Mouse (Mus musculus) heart, adult 2 months (tissue): ENCODE results near the gene Dpysl5. TPM values are rescaled to one million over a fixed set of nuclear protein-coding genes. Genes with fewer than 3 reads are reported as not detected.

ENCODE experiments used
- DNase-seq, 2 experiments: peaks; one replicate each; pipeline ENCODE4 v3.0.0; 2021
- H3K27ac ChIP-seq: fragments of 200-600 bp; 2 replicates; pipeline ENCODE4 v1.8.1; 2022
- H3K27me3 ChIP-seq: fragments of 200-500 bp; 2 replicates; pipeline ENCODE4 v1.6.1; 2012; ENCODE audit warnings: mild to moderate bottlenecking, low read length, inconsistent platforms, mixed read lengths; ENCODE audit not compliant: control insufficient read depth, insufficient read depth
- H3K36me3 ChIP-seq: fragments of 200-500 bp; 2 replicates; pipeline ENCODE4 v1.6.1; 2012; ENCODE audit warnings: low read length, inconsistent platforms; ENCODE audit not compliant: control insufficient read depth, insufficient read depth
- H3K4me1 ChIP-seq: fragments of 200-500 bp; 2 replicates; pipeline ENCODE4 v1.6.1; 2011; ENCODE audit warnings: low read length; ENCODE audit not compliant: control insufficient read depth, insufficient read depth
- H3K4me3 ChIP-seq: fragments of 200-600 bp; 2 replicates; pipeline ENCODE4 v1.8.1; 2022
- H3K79me2 ChIP-seq: fragments of 200-500 bp; replicated peaks from 2 replicates; pipeline ENCODE4 v1.6.1; 2012; ENCODE audit warnings: mild to moderate bottlenecking, inconsistent platforms, low read length, moderate library complexity, mixed read lengths; ENCODE audit not compliant: control insufficient read depth, insufficient read depth
- H3K9ac ChIP-seq: fragments of 200-500 bp; 2 replicates; pipeline ENCODE4 v1.6.1; 2012; ENCODE audit warnings: low read depth, mild to moderate bottlenecking, control low read depth, inconsistent platforms, low read length, mixed read lengths
- CTCF ChIP-seq: fragments of 200-600 bp; IDR thresholded peaks from 2 replicates; pipeline ENCODE4 v1.8.1; 2022; ENCODE audit warnings: antibody characterized with exemption, mild to moderate bottlenecking, moderate library complexity
- EP300 ChIP-seq: fragments of 200-500 bp; IDR thresholded peaks from 2 replicates; pipeline ENCODE4 v1.6.1; 2011; ENCODE audit warnings: low read depth, low read length, control low read depth; ENCODE audit not compliant: insufficient read depth
- POLR2A ChIP-seq: fragments of 200-500 bp; IDR thresholded peaks from 2 replicates; pipeline ENCODE4 v1.6.1; 2011; ENCODE audit warnings: mild to moderate bottlenecking, low read depth, low read length, control low read depth; ENCODE audit not compliant: insufficient read depth
- WGBS: fragments of 180-500 bp; shearing (Covaris S2); methylation state at CpG from one replicate; pipeline ENCODE4 v1.1.7; 2018; 5-methylcytosine and 5-hydroxymethylcytosine counted together
- intact Hi-C: fragments of 180-260 bp; cut with DNase I; formaldehyde crosslinking; loops from one replicate; pipeline ENCODE4 v1.15.1; 2025
- polyA plus RNA-seq: library from polyadenylated mRNA; depleted of rRNA; stranded (reverse); fragments of >200 nt; gene quantifications from 2 replicates; pipeline ENCODE4 v1.2.3, GENCODE M21; 2012
- total RNA-seq, 2 experiments: library from RNA; stranded (reverse); gene quantifications; 2 replicates each; pipeline ENCODE4 v1.2.3; 2021

Gene Dpysl5
- total and polyA plus RNA-seq, 3 experiments, result 0.61 to 1.3 (median 0.82) TPM

GRCm38 (mm10) chr5:30765596-30766370, 54.4 kb downstream of the Dpysl5 start:
- WGBS, result 64% methylated on average over 12 of the region's 12 CpGs
- Histone ChIP-seq H3K4me3 (no peak overlapping the region), H3K4me1 (peaks cover 4% of the 10 kb centered on the region), H3K36me3 (no peaks in the 10 kb centered on the region), H3K27me3 (no peaks in the 10 kb centered on the region), H3K79me2 (no peaks in the 10 kb centered on the region), H3K27ac (no peak overlapping the region), H3K9ac (no peak overlapping the region)
- no peak for DNase-seq
- intact Hi-C loops, result no loop called here
- no peak for TF ChIP-seq CTCF
- no peak for TF ChIP-seq POLR2A
- TF ChIP-seq EP300, result no peak

DNA sequence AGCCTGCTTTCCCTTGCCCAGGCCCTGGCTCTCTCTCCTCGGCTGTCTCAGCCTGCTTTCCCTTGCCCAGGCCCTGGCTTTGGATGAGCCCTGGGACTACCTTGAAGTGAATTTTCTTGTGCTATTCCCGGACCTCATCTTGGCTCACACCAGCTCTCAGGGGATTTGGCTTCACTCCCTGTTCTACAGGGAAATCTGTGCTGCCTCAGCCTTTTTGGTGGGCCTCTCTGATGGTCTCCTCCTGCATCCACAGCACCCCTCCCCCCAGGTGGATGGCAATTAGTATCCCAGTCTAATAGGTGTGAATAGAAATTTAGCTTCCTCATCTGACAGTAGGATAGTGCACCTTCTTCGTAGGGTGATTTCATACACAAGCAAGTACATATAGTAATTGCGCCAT, 56.7 kb downstream of the Dpysl5 start:
- Histone ChIP-seq H3K27me3 (no peaks in the 10 kb centered on the region), H3K4me1 (peaks cover 4% of the 10 kb centered on the region), H3K9ac (no peak overlapping the region), H3K27ac (no peak overlapping the region), H3K79me2 (no peaks in the 10 kb centered on the region), H3K36me3 (no peaks in the 10 kb centered on the region), H3K4me3 (no peak overlapping the region)
- TF ChIP-seq CTCF (no peak), EP300 (no peak), POLR2A (no peak)
- no peak for DNase-seq
- WGBS, result 44% methylated on average over 4 of the region's 4 CpGs
- intact Hi-C loops, result no loop called here

DNA sequence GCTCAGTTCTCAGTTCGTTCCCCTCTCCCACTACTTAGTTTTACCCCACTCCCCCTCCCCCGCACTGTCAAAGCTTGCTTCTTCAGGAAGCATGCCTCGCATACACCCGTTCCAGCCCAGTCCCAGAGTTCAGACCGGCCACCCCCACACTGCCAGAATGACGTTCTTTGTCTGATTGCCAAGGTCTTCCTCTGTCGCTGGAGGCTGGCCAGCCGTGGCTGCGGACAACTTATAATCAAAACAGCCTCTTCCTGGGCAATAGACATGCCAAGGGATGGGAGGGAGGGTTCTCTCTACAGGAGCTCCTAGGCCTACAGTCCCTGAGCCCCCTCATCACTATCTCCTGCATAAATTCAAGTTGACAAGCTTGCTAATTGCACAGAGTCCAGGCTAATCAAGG, 57.2 kb downstream of the Dpysl5 start:
- no peaks in the 10 kb centered on the region for H3K36me3 ChIP-seq
- no peaks in the 10 kb centered on the region for H3K27me3 ChIP-seq
- no peaks in the 10 kb centered on the region for H3K79me2 ChIP-seq
- no peak overlapping the region for H3K9ac ChIP-seq
- DNase-seq, result peak; percentile 46 to 57
- intact Hi-C loops, result no loop called here
- WGBS, result 7% methylated on average over 9 of the region's 9 CpGs
- H3K27ac ChIP-seq, result no peak overlapping the region
- peaks cover 4% of the 10 kb centered on the region for H3K4me1 ChIP-seq
- TF ChIP-seq POLR2A, result no peak
- TF ChIP-seq EP300, result no peak
- no peak for TF ChIP-seq CTCF
- no peak overlapping the region for H3K4me3 ChIP-seq

DNA sequence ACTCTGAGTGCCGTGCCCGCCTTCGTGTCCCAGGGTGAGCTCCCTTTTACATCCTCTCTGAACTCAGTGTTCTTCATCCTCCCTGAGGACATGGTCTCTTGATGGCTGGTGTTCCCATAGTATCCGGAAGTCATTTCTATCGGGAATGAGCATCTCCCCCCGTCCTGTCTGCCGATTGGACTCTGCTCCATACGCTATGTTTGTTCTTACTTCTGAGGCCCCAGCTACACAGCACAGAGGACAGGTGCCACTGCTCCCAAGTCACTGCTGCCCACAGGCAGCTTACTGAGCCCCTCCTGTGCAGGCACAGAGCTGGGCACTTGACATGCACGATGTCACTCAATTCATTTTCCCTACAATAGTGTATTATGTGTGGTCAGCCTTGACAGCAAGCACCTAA, 57.7 kb downstream of the Dpysl5 start:
- H3K4me1 ChIP-seq, result peaks cover 4% of the 10 kb centered on the region
- intact Hi-C loops, result no loop called here
- no peak for TF ChIP-seq CTCF
- TF ChIP-seq POLR2A, result no peak
- TF ChIP-seq EP300, result no peak

DNA sequence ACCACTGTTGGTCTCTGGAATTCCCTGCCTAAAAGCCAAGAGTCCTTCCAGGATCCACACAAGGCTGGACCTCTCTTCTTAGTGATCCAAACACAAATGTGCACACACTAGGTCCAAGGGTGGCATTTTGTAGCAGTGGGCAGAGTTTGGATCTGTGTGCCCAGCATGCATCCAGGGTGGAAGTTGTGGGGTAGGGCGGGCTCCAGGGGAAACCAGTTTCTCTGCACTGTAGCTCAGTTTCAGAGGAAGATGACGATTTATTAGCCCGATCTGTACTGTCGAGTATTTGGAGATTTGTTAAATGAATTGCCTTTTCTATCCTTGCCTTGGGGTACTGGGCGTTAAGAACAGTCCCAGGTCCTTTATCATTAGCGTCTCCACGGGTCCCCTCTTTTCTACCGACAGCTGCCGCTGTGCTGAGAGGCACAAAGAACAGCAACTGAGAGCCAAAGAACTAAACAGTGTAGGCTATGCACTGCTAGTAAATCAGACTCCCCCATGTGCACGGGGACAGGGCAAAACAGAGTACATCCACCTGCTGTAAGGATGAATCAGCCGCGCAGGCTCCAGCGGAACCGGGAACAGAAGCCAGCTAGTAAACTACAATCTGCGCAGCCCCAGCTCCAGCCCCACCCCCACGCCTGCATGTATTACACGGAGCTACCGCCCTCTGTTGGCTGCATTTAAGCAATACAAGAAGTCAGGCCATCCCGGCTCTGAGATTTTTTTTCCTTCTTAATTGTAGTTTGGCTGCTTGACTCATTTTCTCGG, 63.4 kb downstream of the Dpysl5 start:
- Histone ChIP-seq H3K79me2 (no peaks in the 10 kb centered on the region), H3K4me1 (no peaks in the 10 kb centered on the region; the same call in 1 of the 2 replicates), H3K27ac (no peak overlapping the region), H3K9ac (0 out of 2 replicates have a peak overlapping the region, but pooled peaks have one; percentile 13), H3K4me3 (peak overlapping the region; percentile 22; the same call in 1 of the 2 replicates), H3K27me3 (no peaks in the 10 kb centered on the region), H3K36me3 (no peaks in the 10 kb centered on the region)
- peak; percentile 89 for TF ChIP-seq CTCF
- TF ChIP-seq POLR2A, result no peak
- peak; percentile 66; the same call in 1 of the 2 replicates for TF ChIP-seq EP300
- WGBS, result 12% methylated on average over 20 of the region's 20 CpGs
- peak; percentile 84 to 85 for DNase-seq
- intact Hi-C loops, result loop anchor here (1.0 kb wide), 1 partner anchor 65 kb away; no protein-coding TSS in a partner anchor

More for the DNA sequence above, 57.7 kb downstream of the Dpysl5 start:
- Histone ChIP-seq H3K36me3 (no peaks in the 10 kb centered on the region), H3K27ac (no peak overlapping the region), H3K79me2 (no peaks in the 10 kb centered on the region), H3K9ac (no peak overlapping the region), H3K4me3 (no peak overlapping the region), H3K27me3 (no peaks in the 10 kb centered on the region)
- DNase-seq, result no peak
- WGBS, result 37% methylated on average over 9 of the region's 9 CpGs
